Mouse (Mus musculus): ENCODE data around the gene Zfp385c. TPM values are rescaled to one million over a fixed set of nuclear protein-coding genes. Genes with fewer than 3 reads are reported as not detected.

Zfp385c gene
- polyA plus RNA-seq, 1 experiment = 0.39 TPM

DNA sequence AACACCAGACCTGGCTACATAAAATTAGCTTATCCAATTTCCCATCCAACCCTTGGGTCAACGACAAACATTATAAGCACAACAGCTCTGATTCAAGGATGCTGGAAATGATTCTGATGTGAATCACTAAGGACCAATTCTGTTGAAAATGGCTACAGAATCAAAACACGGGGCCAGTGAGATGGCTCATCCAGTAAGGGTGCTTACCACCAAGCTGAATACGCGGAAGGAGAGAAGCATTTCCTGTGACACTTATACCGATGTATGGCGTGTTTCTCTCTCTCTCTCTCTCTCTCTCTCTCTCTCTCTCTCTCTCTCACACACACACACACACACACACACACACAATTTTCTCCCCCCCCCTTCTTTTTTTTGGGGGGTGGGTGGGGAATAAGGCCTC is 85.1 kb downstream of the Zfp385c start:
- Histone ChIP-seq H3K9me3 (no peaks in the 10 kb centered on the region), H3K4me3 (replicated peaks) (no peak overlapping the region), H3K27me3 (replicated peaks) (no peaks in the 10 kb centered on the region), H3K4me1 (peaks cover 79% of the 10 kb centered on the region), H3K36me3 (replicated peaks; ENCODE audit: low read length) (peaks cover 72% of the 10 kb centered on the region)
- TF ChIP-seq GATA1 (IDR thresholded peaks at IDR 0.05; ENCODE audit: borderline replicate concordance, low read length) (no peak), FLI1 (IDR thresholded peaks at IDR 0.05; ENCODE audit: low read length) (no peak)

DNA sequence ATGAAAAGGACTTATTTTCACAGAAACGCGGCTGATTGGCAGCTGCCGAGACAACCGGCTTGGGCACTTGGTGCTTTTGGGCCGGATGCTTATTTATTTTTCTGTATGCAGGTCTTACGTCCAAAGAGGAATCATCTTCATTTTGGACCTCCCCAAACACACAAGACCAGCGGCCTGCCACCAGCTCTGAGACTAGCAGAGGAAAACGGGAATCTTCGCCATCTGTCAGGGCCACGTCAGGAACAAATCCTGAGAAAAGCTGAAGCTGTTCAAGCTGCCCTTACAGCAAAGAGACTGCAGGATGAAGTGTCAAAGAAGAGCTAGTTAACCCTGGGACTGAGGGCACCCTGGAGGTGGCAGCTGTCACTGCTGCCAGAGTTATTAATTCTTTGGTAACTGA is 86.8 kb downstream of the Zfp385c start:
- TF ChIP-seq FLI1 (IDR thresholded peaks at IDR 0.05; ENCODE audit: low read length) = no peak
- TF ChIP-seq GATA1 (IDR thresholded peaks at IDR 0.05; ENCODE audit: borderline replicate concordance, low read length) = no peak
- H3K36me3 ChIP-seq (replicated peaks; ENCODE audit: low read length) = peaks cover 77% of the 10 kb centered on the region
- H3K4me3 ChIP-seq (replicated peaks) = no peak overlapping the region
- H3K4me1 ChIP-seq = peaks cover 72% of the 10 kb centered on the region
- no peaks in the 10 kb centered on the region for H3K27me3 ChIP-seq (replicated peaks)
- H3K9me3 ChIP-seq = no peaks in the 10 kb centered on the region

DNA sequence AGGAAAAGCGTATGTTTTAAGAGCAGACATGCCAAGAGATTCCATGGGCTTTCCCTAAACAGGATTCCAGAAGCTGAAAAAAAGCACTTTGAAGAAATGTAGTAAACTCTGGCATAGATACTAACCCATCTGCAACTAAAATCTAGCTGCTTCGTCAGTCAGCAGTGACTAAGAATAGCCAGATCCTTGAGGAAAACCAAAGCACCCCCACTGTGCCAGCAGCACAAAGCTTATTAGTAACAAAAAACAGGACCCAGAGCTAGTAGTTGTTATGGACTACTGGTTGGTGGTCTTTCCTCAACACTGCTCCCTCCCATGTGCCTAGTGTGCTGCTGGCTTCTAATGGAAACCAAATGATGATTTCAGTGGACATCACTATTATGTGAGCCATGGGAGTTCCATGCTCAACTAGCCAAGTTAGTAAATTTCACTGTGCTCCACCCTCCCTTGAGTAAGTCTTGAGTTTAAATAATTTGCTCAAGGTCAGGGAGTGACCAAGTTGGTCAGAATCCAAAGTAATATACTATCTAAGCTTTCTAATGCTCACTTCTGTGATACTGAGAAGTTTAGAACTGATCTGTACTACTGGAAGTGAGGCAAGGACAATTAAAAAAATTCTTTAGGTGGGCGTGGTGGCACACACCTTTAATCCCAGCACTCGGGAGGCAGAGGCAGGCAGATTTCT is 87.8 kb downstream of the Zfp385c start:
- Histone ChIP-seq H3K36me3 (replicated peaks; ENCODE audit: low read length) (peaks cover 79% of the 10 kb centered on the region), H3K4me3 (replicated peaks) (no peak overlapping the region), H3K9me3 (no peaks in the 10 kb centered on the region), H3K4me1 (peaks cover 62% of the 10 kb centered on the region), H3K27me3 (replicated peaks) (no peaks in the 10 kb centered on the region)
- TF ChIP-seq FLI1 (IDR thresholded peaks at IDR 0.05; ENCODE audit: low read length) (no peak), GATA1 (IDR thresholded peaks at IDR 0.05; ENCODE audit: borderline replicate concordance, low read length) (no peak)

DNA sequence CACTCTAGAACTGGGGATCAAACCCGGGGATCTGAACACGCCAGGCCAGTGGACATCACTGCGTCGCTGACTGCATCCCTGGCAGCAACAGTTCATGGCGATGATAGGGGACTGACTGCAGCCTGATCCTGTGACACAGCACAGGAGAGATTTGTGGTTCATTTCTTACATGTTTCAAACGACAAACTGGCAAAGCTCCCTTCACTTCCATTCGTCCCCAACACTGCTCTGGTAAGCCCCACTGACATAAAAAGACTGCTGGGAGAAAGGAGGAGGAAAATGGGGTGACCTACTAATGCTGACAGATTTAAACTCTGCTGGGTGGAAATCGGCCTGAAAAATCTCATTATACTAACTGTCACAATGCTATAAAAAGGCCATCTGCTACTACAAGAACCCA is 88.4 kb downstream of the Zfp385c start:
- Histone ChIP-seq H3K4me3 (replicated peaks) (peak overlapping the region; percentile 51), H3K27me3 (replicated peaks) (no peaks in the 10 kb centered on the region), H3K4me1 (peaks cover 56% of the 10 kb centered on the region), H3K36me3 (replicated peaks; ENCODE audit: low read length) (peaks cover 80% of the 10 kb centered on the region), H3K9me3 (no peaks in the 10 kb centered on the region)
- TF ChIP-seq GATA1 (IDR thresholded peaks at IDR 0.05; ENCODE audit: borderline replicate concordance, low read length) (no peak), FLI1 (IDR thresholded peaks at IDR 0.05; ENCODE audit: low read length) (no peak)

DNA sequence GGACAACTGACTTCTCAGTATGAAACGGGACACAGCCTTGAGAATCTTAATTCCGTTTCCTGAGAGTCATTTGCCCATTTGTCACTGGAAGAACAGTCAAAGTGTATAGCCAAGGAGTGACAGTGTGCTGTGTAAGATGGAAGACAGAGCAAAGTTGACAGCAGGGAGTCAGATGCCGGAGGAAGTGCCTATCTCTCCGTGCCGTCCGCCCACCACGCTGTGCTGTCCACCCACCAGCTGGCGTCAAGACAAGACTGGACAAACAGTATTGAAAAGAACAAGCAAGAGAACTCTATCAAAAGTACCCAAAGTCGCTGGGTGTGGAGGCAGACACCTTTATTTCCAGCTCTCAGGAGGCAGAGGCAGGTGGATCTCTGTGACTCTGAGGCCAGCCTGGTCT is 89.1 kb downstream of the Zfp385c start:
- Histone ChIP-seq H3K4me3 (replicated peaks) (peak overlapping the region; percentile 76), H3K27me3 (replicated peaks) (no peaks in the 10 kb centered on the region), H3K36me3 (replicated peaks; ENCODE audit: low read length) (peaks cover 79% of the 10 kb centered on the region), H3K9me3 (no peaks in the 10 kb centered on the region), H3K4me1 (peaks cover 49% of the 10 kb centered on the region)
- no peak for TF ChIP-seq FLI1 (IDR thresholded peaks at IDR 0.05; ENCODE audit: low read length)
- TF ChIP-seq GATA1 (IDR thresholded peaks at IDR 0.05; ENCODE audit: borderline replicate concordance, low read length) = no peak

DNA sequence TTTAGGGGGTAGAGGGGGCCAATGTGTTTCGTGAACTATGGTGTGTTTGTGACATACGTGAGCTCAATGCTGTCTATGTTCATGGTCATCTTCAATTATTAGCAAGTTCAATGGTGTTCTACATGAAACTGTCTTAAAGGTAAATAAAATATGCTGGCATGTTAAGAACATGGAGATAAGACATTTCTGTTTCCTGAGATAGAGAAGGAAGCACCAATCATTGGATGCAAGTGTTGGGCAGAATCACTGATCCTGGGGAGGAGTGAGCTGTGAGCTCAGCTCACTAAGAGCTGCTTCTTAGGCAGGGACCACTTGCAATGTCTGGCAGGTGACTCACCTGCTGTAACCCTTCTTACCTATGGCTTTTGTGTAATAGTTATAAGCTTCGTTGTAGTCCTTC is 90.9 kb downstream of the Zfp385c start:
- no peak overlapping the region for H3K4me3 ChIP-seq (replicated peaks)
- no peaks in the 10 kb centered on the region for H3K27me3 ChIP-seq (replicated peaks)
- no peaks in the 10 kb centered on the region for H3K9me3 ChIP-seq
- TF ChIP-seq GATA1 (IDR thresholded peaks at IDR 0.05; ENCODE audit: borderline replicate concordance, low read length) (no peak), FLI1 (IDR thresholded peaks at IDR 0.05; ENCODE audit: low read length) (no peak)
- H3K36me3 ChIP-seq (replicated peaks; ENCODE audit: low read length) = peaks cover 83% of the 10 kb centered on the region
- peaks cover 47% of the 10 kb centered on the region for H3K4me1 ChIP-seq

DNA sequence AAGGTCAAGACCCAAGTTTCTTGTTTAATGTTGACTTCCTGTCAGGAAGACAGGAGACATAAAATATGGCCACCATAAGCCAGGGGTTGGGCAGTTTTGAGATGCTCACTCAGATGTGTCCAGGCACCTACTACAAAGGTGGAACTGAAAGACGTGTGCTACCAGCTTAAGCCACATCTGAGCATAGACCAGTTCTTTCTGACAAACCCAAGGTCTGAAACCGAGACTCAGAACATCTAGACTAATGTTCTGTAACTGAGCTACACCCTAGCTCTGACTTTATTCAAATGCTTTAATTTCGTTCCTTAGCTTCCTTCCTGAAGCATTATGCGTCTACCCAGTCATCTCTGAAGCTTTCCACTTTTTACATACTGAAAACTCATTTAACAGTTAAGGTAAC is 94.2 kb downstream of the Zfp385c start:
- H3K9me3 ChIP-seq = no peaks in the 10 kb centered on the region
- TF ChIP-seq GATA1 (IDR thresholded peaks at IDR 0.05; ENCODE audit: borderline replicate concordance, low read length) (no peak), FLI1 (IDR thresholded peaks at IDR 0.05; ENCODE audit: low read length) (no peak)
- H3K4me1 ChIP-seq = peaks cover 16% of the 10 kb centered on the region
- no peak overlapping the region for H3K4me3 ChIP-seq (replicated peaks)
- H3K27me3 ChIP-seq (replicated peaks) = no peaks in the 10 kb centered on the region
- H3K36me3 ChIP-seq (replicated peaks; ENCODE audit: low read length) = peaks cover 96% of the 10 kb centered on the region

DNA sequence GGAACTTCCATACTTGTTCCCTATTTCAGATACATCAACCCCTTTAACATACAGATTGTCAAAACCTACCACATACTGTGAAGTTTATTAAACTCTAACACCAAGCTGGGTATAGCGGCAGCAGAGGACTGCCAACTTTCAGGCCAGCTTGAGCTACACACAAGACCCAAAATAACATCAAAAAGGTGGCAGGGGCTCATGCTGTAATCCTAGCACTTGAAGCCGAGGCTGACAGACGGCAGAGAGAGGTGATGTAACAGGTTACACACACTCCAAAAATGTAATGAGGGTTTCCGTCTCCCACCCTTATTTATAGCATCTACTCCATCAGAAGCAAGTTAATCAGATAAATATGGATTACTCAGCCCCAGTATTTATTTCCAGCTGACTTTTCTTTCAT is 96.7 kb downstream of the Zfp385c start:
- Histone ChIP-seq H3K36me3 (replicated peaks; ENCODE audit: low read length) (peaks cover 100% of the 10 kb centered on the region), H3K4me3 (replicated peaks) (no peak overlapping the region), H3K27me3 (replicated peaks) (no peaks in the 10 kb centered on the region), H3K9me3 (no peaks in the 10 kb centered on the region), H3K4me1 (no peaks in the 10 kb centered on the region)
- TF ChIP-seq GATA1 (IDR thresholded peaks at IDR 0.05; ENCODE audit: borderline replicate concordance, low read length) (no peak), FLI1 (IDR thresholded peaks at IDR 0.05; ENCODE audit: low read length) (no peak)

DNA sequence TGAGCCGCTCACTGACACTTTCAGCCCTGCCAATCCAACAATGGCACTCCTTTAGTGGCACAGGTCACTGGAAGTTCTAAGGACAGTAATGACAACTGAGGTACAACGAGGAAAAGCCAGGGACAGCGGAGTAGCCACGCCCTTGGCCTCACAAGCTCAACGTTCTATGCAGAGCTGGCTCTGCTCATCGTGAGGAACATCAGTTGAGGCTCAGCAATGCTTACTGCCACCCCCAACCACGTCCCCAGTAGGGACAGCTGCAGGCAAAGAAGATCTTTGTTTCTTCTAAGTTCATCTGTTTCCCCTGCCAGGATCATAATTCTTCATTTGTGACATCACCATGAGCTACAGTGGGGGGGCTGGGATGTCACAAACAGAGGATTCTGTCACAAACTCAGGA is 97.6 kb downstream of the Zfp385c start:
- peaks cover 3% of the 10 kb centered on the region for H3K4me1 ChIP-seq
- no peaks in the 10 kb centered on the region for H3K27me3 ChIP-seq (replicated peaks)
- H3K4me3 ChIP-seq (replicated peaks) = no peak overlapping the region
- H3K9me3 ChIP-seq = no peaks in the 10 kb centered on the region
- H3K36me3 ChIP-seq (replicated peaks; ENCODE audit: low read length) = peaks cover 100% of the 10 kb centered on the region
- TF ChIP-seq FLI1 (IDR thresholded peaks at IDR 0.05; ENCODE audit: low read length) = no peak

DNA sequence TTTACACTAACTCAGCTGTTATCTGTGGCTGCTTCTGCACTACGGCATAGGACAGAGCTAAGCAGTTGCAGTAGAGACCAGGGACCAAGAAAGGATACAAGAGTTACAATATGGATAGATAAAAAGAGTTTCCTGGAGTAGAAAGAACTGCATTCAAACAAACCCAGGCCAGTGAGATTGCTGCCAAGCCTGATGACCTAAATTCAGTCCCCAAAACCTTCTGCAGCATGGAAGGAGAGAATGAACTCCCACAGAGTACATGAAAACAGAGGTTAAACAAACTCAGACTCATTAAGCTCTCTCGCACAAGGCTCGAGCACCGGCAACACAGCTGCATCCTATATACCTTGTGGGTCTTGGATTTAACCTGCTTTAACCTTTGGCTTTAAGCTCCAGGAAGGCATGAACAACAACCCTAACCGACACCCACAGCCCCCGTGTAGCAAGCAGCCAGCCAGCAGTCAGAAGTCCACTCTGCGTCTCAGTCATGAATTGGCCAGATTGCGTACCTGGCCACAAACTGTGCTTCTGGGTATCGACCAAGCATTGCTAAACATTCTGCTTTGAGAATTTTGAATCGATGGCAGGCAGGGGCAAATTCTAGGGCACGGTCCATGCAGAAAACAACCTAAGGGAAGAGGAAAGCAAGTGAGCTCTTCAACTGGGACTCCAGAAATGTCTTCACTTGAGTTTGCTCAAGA is 99.8 kb downstream of the Zfp385c start:
- TF ChIP-seq FLI1 (IDR thresholded peaks at IDR 0.05; ENCODE audit: low read length) (no peak), GATA1 (IDR thresholded peaks at IDR 0.05; ENCODE audit: borderline replicate concordance, low read length) (no peak)
- H3K4me1 ChIP-seq = peaks cover 23% of the 10 kb centered on the region
- no peak overlapping the region for H3K4me3 ChIP-seq (replicated peaks)
- H3K36me3 ChIP-seq (replicated peaks; ENCODE audit: low read length) = peaks cover 98% of the 10 kb centered on the region
- no peaks in the 10 kb centered on the region for H3K27me3 ChIP-seq (replicated peaks)
- no peaks in the 10 kb centered on the region for H3K9me3 ChIP-seq
